Mouse (Mus musculus): ENCODE measurements at regions not wholly inside any gene's neighbourhood (a gene's known extent, or its start where the extent isn't known, plus 50 kb on each side); places are given as distances from the start of the nearest gene placed in this dataset.

DNA sequence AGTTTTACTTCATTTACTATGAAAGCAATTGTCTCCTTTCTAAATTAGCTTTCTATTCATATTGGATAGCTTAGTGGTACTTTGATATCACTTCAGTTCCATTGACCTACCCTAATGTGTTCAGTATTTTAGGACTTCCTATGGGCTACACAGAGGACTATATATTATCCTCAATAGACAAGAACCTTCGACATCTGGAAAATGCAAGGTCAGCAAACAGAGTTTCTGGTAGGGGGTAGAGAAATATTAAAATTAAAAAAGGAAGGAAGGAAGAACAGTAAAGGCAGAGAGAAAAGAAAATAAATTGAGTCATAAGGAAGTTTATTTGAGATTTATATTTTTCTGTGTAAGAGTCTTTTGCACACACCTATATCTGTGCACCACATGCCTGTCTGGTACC, 107.4 kb upstream of the Insig1 start:
- no peak for DNase-seq (ENCODE audit: low read depth)

DNA sequence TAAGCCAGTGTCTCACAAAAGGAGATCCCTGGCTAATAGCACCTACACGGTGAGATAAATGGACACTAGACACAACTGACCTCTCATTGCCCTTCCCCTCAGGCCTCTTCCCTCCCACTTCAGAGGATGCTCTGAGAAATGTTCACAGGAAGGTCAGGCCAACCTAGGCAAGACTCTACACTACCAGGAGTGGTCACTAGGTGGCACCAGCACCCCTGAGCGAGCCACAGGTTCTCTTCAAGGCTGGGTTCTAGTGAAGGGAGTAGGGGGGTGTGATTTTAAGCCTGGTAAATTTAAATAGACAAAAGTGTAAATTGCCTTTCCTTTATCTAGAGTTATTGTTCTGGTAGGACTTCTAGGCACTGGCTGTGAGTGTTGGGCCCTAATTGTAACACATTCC, 76.0 kb upstream of the Insig1 start:
- DNase-seq (ENCODE audit: low read depth): peak; percentile 18

DNA sequence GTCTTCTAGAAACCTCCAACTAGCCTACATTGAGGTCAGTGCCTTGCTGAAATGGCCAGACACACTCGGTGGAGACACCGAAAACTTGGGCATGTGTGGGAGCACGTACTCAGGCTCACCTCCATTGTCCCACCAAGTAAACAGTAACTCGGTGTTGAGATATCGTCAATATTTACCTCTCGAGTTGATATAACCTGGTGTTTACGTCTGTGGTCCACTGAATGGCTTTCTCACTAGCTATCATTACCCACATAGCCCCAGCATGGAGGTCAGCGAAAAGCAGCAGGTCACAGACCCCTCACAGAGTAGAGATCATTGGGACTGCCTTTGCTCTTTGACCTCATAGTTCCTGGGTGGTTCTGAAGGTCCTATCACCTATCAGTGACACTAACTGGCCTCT, 73.4 kb upstream of the Insig1 start:
- DNase-seq (ENCODE audit: low read depth): no peak

DNA sequence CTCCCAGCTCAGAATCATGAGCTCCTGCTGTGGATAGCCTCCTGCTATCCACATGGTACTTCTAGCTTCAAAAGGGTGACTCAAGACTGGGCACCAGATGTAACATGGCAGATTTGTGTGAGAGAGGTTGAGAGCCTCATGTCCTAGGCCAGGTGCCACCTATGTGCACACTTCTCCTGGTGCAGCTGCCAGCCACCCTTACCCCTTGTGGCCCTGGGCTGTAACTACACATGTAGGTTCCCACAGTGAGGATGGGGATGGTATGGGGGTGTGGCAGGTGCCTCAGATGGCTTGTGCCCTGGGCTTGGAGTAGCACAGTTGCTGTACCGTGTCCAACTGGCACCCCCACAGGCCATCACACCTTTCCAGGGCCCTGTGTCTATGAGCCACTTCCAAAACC, 68.2 kb upstream of the Insig1 start:
- no peak for DNase-seq (ENCODE audit: low read depth)

DNA sequence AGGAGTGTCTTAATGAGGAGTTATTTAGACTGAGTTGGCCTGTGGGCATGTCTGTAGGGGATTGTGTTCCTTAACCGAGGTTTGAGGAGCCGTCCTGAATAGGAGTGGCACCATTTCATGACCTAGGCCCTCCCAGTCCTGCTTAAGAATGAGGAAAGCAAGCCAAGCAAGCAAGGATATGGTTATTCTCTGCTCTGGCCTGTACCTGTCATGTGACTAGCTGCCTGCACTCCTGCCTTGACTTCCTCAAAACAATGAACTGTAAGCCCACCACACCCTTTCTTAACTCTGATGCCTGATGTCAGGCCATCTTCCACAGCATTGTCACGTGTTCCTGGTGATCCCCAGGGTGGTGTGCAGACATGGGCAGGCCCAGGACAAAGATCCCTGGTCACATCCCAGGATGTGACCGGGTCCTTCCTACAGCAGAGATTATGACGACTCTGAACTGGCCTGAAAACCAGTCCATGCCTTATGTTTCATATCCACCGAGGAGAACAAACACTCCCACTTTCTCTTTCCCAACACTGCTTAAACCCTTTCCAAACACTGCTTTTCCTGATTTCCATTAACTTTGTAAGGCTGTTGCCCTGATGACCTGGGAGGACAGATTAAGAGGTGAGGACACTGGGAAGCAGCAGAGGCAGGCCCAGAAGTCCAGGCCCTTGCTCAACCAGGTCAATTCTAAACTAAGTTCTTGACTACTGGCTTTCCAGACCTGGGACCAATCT, 67.2 kb upstream of the Insig1 start:
- DNase-seq (ENCODE audit: low read depth): no peak

DNA sequence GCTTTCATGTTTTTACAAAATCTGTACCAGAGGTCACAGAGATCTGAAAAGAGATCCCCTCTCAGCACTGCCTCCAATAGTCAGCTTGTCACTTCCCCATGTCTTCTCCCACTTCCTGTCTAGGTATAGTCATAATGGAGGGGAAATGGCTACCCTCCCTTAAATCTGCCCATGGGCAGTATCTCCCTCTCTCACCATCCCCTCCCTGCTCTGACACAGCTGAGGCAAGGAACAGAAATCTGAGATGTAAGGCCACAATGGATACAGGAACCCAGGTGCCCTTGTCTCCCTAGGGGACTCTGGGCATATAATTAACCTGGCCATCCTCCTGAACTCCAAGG, 66.7 kb upstream of the Insig1 start:
- DNase-seq (ENCODE audit: low read depth): no peak

DNA sequence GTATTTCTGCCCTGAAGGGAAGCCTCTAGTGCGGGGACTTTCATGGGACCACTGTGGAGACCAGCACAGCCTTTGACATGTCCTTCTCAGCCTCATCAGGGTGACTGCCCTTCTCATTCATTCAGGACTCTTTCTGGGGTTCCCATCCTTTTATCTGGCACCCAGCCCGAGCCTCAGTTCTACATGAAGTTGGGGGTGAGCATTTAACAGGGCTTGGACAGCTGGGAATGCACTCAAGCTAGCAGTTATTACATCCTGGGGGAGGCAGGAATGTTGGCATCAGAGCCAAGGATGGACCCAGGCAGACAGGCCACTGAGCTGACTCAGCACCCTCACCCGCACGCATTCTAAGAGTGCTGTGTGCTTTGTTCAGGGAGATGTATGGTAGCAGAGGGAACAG, 61.8 kb upstream of the Insig1 start:
- DNase-seq (ENCODE audit: low read depth): no peak

DNA sequence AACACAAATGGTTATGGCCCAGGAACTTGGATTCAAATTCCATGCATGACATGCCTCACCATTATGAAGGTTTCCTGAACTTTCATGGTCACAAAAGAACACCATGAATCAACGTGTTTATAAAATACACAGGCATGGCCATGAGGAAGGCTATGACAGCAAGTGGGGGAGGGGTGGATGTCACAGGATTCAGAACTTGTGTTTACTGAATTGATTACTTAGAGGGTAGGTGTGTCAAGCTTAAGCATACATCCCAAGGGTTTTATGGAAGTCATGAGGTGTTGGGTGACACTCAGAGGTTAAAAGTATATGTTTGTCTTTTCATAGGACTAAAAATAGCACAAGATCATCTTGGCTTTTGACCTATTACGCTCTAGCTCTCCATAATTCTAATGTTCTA, 61.3 kb upstream of the Insig1 start:
- no peak for DNase-seq (ENCODE audit: low read depth)

DNA sequence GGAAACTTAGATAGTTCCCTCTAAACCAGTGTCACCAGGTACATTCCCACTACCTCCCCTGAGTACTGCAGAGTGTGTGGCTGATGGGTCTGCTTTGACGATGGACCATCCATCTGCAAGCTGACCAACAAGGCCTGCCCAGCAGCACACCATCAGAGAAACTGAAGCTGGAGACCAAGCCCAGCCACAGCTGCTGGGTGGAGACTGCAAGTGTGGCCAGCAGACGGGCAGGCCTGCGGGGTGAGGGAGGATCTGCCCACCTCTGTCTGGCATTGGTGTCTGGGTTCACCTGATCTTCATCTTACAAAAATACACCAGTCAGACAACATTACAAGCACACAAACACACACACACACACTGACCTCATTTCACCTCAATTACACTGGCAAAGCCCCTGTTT, 60.6 kb upstream of the Insig1 start:
- no peak for DNase-seq (ENCODE audit: low read depth)

DNA sequence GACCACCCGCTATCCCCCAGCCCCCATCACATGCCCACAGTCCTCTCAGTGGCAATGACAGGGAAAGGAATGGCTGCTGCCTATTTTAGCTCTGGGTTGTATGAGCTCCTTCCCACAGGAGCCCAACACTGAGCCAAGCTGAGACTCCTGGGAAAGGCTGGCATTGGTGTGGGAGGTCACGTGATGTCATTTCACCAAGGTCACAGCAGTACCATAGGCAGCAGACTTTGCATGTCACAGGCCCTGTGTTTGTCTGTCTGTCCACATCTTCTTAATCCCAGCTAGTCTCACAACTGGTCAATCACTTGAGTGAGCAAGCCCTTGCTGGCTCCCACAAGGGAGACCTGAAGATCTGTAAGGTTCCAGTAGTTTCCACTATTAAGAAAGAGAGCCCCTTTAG, 58.7 kb upstream of the Insig1 start:
- DNase-seq (ENCODE audit: low read depth): no peak

DNA sequence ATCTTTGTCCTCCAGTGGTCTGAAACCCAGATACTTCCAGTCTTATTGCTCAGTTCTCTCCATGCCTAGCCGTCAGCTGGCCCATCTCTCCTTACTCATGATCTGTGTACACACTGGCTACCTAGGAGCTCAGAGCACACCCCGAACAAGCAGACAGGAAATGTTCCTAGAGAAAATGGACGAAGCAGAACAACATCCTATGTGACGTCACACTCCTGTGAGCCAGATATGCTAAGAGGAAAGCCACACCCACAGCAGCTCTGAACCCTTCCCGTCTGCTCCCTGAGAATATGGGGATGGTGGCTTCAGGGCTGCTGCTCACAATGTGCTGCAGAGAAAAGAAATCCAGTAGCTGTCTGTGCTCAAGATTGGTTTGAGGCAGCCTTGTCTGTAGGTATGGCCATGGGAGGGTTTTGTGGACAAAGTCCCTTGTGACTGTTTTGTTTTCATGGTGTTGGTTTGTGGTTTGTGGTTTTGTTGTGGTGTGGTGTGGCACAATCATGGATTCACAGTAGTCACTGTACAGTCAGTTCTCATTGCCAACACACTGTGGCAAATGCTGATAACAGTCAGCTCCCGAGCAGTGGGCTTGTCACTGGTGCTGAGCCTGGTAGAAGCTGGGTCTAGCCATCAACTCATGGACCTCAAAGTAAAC, 57.4 kb upstream of the Insig1 start:
- DNase-seq (ENCODE audit: low read depth): no peak

DNA sequence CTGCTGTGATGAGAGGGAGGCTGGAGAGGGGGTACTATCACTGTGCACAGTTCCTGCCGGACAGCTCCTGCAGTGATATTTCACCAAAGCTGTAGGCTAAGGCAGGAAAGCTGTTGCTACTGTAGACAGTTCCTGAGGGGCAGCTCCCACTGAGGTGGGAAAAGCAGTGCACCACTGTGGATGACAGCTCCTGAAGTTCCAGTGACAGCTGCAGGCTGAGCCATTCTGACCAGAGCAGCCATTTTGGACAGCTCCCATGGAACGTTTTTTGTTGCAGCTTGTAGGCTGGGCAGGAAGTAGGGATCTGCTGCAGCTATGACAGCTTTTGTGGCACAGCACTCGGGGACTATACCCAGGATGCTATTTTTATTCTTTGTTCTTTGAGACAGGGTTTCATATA, 51.3 kb upstream of the Insig1 start:
- no peak for DNase-seq (ENCODE audit: low read depth)
